Comparison of ENCODE assay signal across 8 mouse cellular contexts in genomic region chr1:157449532-157449931, GRCm38 (mm10). TPM values are rescaled to one million over a fixed set of nuclear protein-coding genes. Genes with fewer than 3 reads are reported as not detected.
DNase-seq lines count a peak whose midpoint lies in the region; ATAC-seq and TF ChIP-seq lines count a peak whose summit lies in the region.

No protein-coding gene starts in this region.

- no peak for TF ChIP-seq CTCF in gastrocnemius, adult 2 months (IDR thresholded peaks at IDR 0.05)

- WGBS in forebrain, embryonic 14.5 days, result 11% methylated on average over 10 of the region's 10 CpGs
- WGBS in intestine, embryonic 14.5 days, result 17% methylated on average over 10 of the region's 10 CpGs
- 4% methylated on average over 10 of the region's 10 CpGs for WGBS in midbrain, embryonic 13.5 days

- no peaks in the 10 kb centered on the region for H3K36me3 ChIP-seq in forebrain, embryonic 14.5 days (ENCODE audit: control insufficient read depth, insufficient read depth, low read length)
- no peaks in the 10 kb centered on the region for H3K36me3 ChIP-seq in intestine, embryonic 14.5 days (ENCODE audit: control insufficient read depth, insufficient read depth, low read length)
- no peaks in the 10 kb centered on the region for H3K36me3 ChIP-seq in midbrain, embryonic 13.5 days

- peak overlapping the region; percentile 86 for H3K27ac ChIP-seq in gastrocnemius, adult 2 months
- H3K27ac ChIP-seq in forebrain, embryonic 14.5 days (ENCODE audit: low read depth, low read length), result no peak overlapping the region
- no peak overlapping the region for H3K27ac ChIP-seq in intestine, embryonic 14.5 days (ENCODE audit: low read depth)
- no peak overlapping the region for H3K27ac ChIP-seq in midbrain, embryonic 13.5 days

- peaks cover 32% of the 10 kb centered on the region for H3K4me1 ChIP-seq in forebrain, embryonic 14.5 days (ENCODE audit: control insufficient read depth, insufficient read depth, low read length)
- peaks cover 12% of the 10 kb centered on the region; the same call in 1 of the 2 replicates for H3K4me1 ChIP-seq in intestine, embryonic 14.5 days (replicated peaks; ENCODE audit: control insufficient read depth, insufficient read depth, low read length)
- H3K4me1 ChIP-seq in midbrain, embryonic 13.5 days (replicated peaks), result peaks cover 52% of the 10 kb centered on the region

- H3K4me2 ChIP-seq in forebrain, embryonic 14.5 days (ENCODE audit: low read length), result peak overlapping the region; percentile 40
- peak overlapping the region; percentile 51 for H3K4me2 ChIP-seq in intestine, embryonic 14.5 days (ENCODE audit: low read length)
- H3K4me2 ChIP-seq in midbrain, embryonic 13.5 days (replicated peaks), result peak overlapping the region; percentile 47

- ATAC-seq in forebrain, embryonic 14.5 days, result no peak
- ATAC-seq in intestine, embryonic 14.5 days (replicated peaks; ENCODE audit: low FRiP score, low TSS enrichment, low read depth), result 0 out of 2 replicates have a peak, but pooled peaks have one; percentile 45
- peak; percentile 13; the same call in 1 of the 2 replicates for ATAC-seq in midbrain, embryonic 13.5 days

- peak overlapping the region; percentile 58 for H3K4me3 ChIP-seq in gastrocnemius, adult 2 months
- peak overlapping the region; percentile 11 for H3K4me3 ChIP-seq in forebrain, embryonic 14.5 days (ENCODE audit: low read depth, low read length)
- peak overlapping the region; percentile 4; the same call in 1 of the 2 replicates for H3K4me3 ChIP-seq in intestine, embryonic 14.5 days (ENCODE audit: low read depth, low read length)
- peak overlapping the region; percentile 24 for H3K4me3 ChIP-seq in midbrain, embryonic 13.5 days (replicated peaks)

- 0 out of 2 replicates have a peak, but pooled peaks cover 3% of the 10 kb centered on the region for H3K27me3 ChIP-seq in forebrain, embryonic 14.5 days (replicated peaks; ENCODE audit: control insufficient read depth, insufficient read depth, low read length)
- 0 out of 2 replicates have a peak, but pooled peaks cover 2% of the 10 kb centered on the region for H3K27me3 ChIP-seq in intestine, embryonic 14.5 days (replicated peaks; ENCODE audit: control insufficient read depth, insufficient read depth, low read length)
- H3K27me3 ChIP-seq in midbrain, embryonic 13.5 days, result peaks cover 14% of the 10 kb centered on the region

- H3K9me3 ChIP-seq in forebrain, embryonic 14.5 days (replicated peaks; ENCODE audit: control insufficient read depth, low read length), result no peaks in the 10 kb centered on the region
- H3K9me3 ChIP-seq in intestine, embryonic 14.5 days (ENCODE audit: control insufficient read depth, low read length), result no peaks in the 10 kb centered on the region
- no peaks in the 10 kb centered on the region for H3K9me3 ChIP-seq in midbrain, embryonic 13.5 days

- peak overlapping the region; percentile 25; the same call in 1 of the 2 replicates for H3K9ac ChIP-seq in forebrain, embryonic 14.5 days (ENCODE audit: low read length)
- H3K9ac ChIP-seq in intestine, embryonic 14.5 days (ENCODE audit: low read length), result no peak overlapping the region
- peak overlapping the region; percentile 33; the same call in 1 of the 2 replicates for H3K9ac ChIP-seq in midbrain, embryonic 13.5 days (replicated peaks)

- intact Hi-C loops in gastrocnemius, adult 2 months (cut with DNase I), result loop anchor here (5.0 kb wide), 1 partner anchor 152 kb away; no protein-coding TSS in a partner anchor

- DNase-seq in gastrocnemius, adult 2 months, result no peak
- no peak for DNase-seq in gastrocnemius, postnatal 4 days (ENCODE audit: low spot score in 2 of 2)
- DNase-seq in forebrain, embryonic 14.5 days (ENCODE audit: low spot score), result no peak
- DNase-seq in intestine, embryonic 14.5 days (ENCODE audit: low spot score), result no peak
- no peak for DNase-seq in thymus, postnatal 0 days (ENCODE audit: low spot score)
- no peak for DNase-seq in right cerebral cortex, postnatal 4 days
- no peak for DNase-seq in cerebellum, adult 8-10 months

RNA-seq across cellular contexts. Expression of gene Cryzl2, which starts 8.8 kb away (rescaled TPM):
- under 1 TPM; 0.33 to 0.45 TPM for total RNA-seq in gastrocnemius, adult 2 months (2021)
- 1 to 10 TPM; 4.3 to 5.6 TPM for total RNA-seq in gastrocnemius, postnatal 4 days (2021)
- polyA plus RNA-seq in forebrain, embryonic 14.5 days (2014; fragmentation: Nextera tagmentation; extraction: Ambion mirVana), result 7.1 and 8.1 TPM in 2 replicates
- 12.6 and 14.6 TPM in 2 replicates for polyA plus RNA-seq in intestine, embryonic 14.5 days (2014; fragmentation: Nextera tagmentation; extraction: Ambion mirVana)
- 6.0 and 7.4 TPM in 2 replicates for polyA plus RNA-seq in midbrain, embryonic 13.5 days (2015; fragmentation: Nextera tagmentation; extraction: Ambion mirVana)
- polyA plus RNA-seq in thymus, postnatal 0 days (2015; fragmentation: Nextera tagmentation; extraction: Ambion mirVana), result 10.1 and 10.5 TPM in 2 replicates

RNA-seq across cellular contexts. Expression of gene Rasal2, which starts 37.1 kb away (rescaled TPM):
- 1 to 10 TPM; 6.4 to 7.4 TPM for total RNA-seq in gastrocnemius, adult 2 months (2021)
- total RNA-seq in gastrocnemius, postnatal 4 days (2021), result 10 to 100 TPM; 15.7 to 20.9 TPM
- 30.7 and 32.5 TPM in 2 replicates for polyA plus RNA-seq in forebrain, embryonic 14.5 days (2014; fragmentation: Nextera tagmentation; extraction: Ambion mirVana)
- polyA plus RNA-seq in intestine, embryonic 14.5 days (2014; fragmentation: Nextera tagmentation; extraction: Ambion mirVana), result 7.1 and 8.3 TPM in 2 replicates
- polyA plus RNA-seq in midbrain, embryonic 13.5 days (2015; fragmentation: Nextera tagmentation; extraction: Ambion mirVana), result 49.2 and 50.4 TPM in 2 replicates
- polyA plus RNA-seq in thymus, postnatal 0 days (2015; fragmentation: Nextera tagmentation; extraction: Ambion mirVana), result 2.4 and 3.9 TPM in 2 replicates

RNA-seq across cellular contexts. Expression of gene Sec16b, which starts 57.0 kb away (rescaled TPM):
- 1 to 10 TPM in 1 of 2 experiments, under 1 TPM in 1; 0.66 to 1.1 TPM for total RNA-seq in gastrocnemius, adult 2 months (2021)
- total RNA-seq in gastrocnemius, postnatal 4 days (2021), result 1 to 10 TPM; 5.0 to 5.6 TPM
- 0.53 and 0.64 TPM in 2 replicates for polyA plus RNA-seq in forebrain, embryonic 14.5 days (2014; fragmentation: Nextera tagmentation; extraction: Ambion mirVana)
- polyA plus RNA-seq in intestine, embryonic 14.5 days (2014; fragmentation: Nextera tagmentation; extraction: Ambion mirVana), result 6.7 and 7.8 TPM in 2 replicates
- 0.26 and 0.32 TPM in 2 replicates for polyA plus RNA-seq in midbrain, embryonic 13.5 days (2015; fragmentation: Nextera tagmentation; extraction: Ambion mirVana)
- 0.29 and 0.44 TPM in 2 replicates for polyA plus RNA-seq in thymus, postnatal 0 days (2015; fragmentation: Nextera tagmentation; extraction: Ambion mirVana)

Comparison
In these comparisons a context has a peak if more than half of its experiments do, and no peak if none do; other contexts are left out.
1. H3K4me3 ChIP-seq: peak in every context shown above with its lines; median percentile 58 in gastrocnemius, adult 2 months; 24 in midbrain, embryonic 13.5 days; 11 in forebrain, embryonic 14.5 days; 4 in intestine, embryonic 14.5 days.